Mouse (Mus musculus): Measurements from ENCODE around the gene Ankrd66. TPM values are rescaled to one million over a fixed set of nuclear protein-coding genes. Genes with fewer than 3 reads are reported as not detected.

The Ankrd66 gene
- polyA plus RNA-seq, 1 experiment, result 0.23 TPM

DNA sequence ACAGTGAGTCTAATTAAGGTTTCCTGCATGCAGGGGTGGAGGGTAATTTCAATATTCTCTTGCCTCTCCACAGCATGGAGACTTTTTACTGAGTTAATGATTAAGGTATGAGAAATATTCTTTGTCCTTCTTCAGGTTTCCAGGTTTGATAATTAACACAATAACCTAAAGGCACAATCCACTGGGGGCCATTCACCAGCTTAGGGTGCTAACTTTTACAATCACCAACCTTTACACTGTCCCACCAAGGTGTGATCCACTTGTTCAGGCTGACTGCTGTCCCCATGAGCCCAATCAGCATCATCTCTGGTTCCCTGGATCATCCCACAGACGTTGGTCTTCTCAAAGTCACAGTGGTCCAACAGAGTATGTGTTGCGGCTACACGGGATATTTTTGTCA is 57.5 kb downstream of the Ankrd66 start:
- Histone ChIP-seq H3ac (ENCODE audit: control insufficient read depth, insufficient read length) (no peak overlapping the region), H3K4me3 (no peak overlapping the region), H3K4me2 (ENCODE audit: low read depth) (no peak overlapping the region), H3K27me3 (ENCODE audit: control insufficient read depth, insufficient read depth, insufficient read length) (no peaks in the 10 kb centered on the region), H3K36me3 (ENCODE audit: control insufficient read depth, insufficient read depth) (no peaks in the 10 kb centered on the region), H3K79me2 (ENCODE audit: control insufficient read depth, insufficient read depth) (no peaks in the 10 kb centered on the region)
- TF ChIP-seq SRF (IDR thresholded peaks at IDR 0.05; ENCODE audit: control insufficient read depth, insufficient read length, low read depth) (no peak), E2F4 (IDR thresholded peaks at IDR 0.05; ENCODE audit: insufficient read depth) (no peak), USF1 (IDR thresholded peaks at IDR 0.05; ENCODE audit: low read depth) (no peak), MAX (IDR thresholded peaks at IDR 0.05; ENCODE audit: low read depth) (no peak), MYOG (IDR thresholded peaks at IDR 0.05; ENCODE audit: control insufficient read depth in 1 of 3, insufficient read depth in 1 of 3, insufficient read length in 2 of 3, low read depth in 2 of 3) (no peak)

Other genes starting within 250 kb of the Ankrd66 start
- gene Adgrf5, start 183.2 kb downstream of the Ankrd66 start, polyA plus RNA-seq (2012; fragmentation: generic; extraction: Trizol), result 0.04 TPM
- gene Mep1a, start 40.8 kb downstream of the Ankrd66 start, polyA plus RNA-seq (2012; fragmentation: generic; extraction: Trizol), result not detected
- 3.4 TPM for gene Pla2g7, start 24.5 kb upstream of the Ankrd66 start, polyA plus RNA-seq (2012; fragmentation: generic; extraction: Trizol)
- 0.08 TPM for gene Tdrd6, start 86.7 kb upstream of the Ankrd66 start, polyA plus RNA-seq (2012; fragmentation: generic; extraction: Trizol)
- 1.1 TPM for gene Slc25a27, start 123.6 kb upstream of the Ankrd66 start, polyA plus RNA-seq (2012; fragmentation: generic; extraction: Trizol)
- 1.7 TPM for gene Cyp39a1, start 123.8 kb upstream of the Ankrd66 start, polyA plus RNA-seq (2012; fragmentation: generic; extraction: Trizol)

All from myocyte (in vitro differentiated cells).